8 mouse cellular contexts compared by ENCODE assay signal in the genomic region with DNA sequence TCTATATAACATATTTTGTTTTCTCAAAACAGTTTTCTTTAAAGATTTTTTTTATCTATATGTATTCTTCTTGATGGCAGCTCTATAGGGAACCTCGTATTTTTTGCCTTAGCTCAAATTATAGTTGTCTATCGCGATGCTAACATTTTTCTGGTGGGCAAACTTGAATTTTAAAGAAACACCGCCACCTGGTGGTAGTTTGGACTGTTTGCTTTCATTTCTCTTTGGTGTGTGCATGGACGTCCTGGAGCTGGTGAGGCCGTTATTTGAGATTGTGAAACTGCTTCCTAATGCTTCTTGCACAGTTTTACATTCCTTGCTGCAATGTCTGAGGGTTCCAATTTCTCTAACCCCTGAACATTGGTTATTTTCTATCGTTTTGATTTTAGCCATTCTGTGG. TPM values are rescaled to one million over a fixed set of nuclear protein-coding genes. Genes with fewer than 3 reads are reported as not detected.
DNase-seq lines count a peak whose midpoint lies in the region; ATAC-seq and TF ChIP-seq lines count a peak whose summit lies in the region.

No protein-coding gene starts in this region.

- ATAC-seq in liver, postnatal 0 days, result peak; percentile 79
- ATAC-seq in neural tube, embryonic 12.5 days (ENCODE audit: low FRiP score, low read depth), result 0 out of 2 replicates have a peak, but pooled peaks have one; percentile 25

- peak; percentile 75 for DNase-seq in CD4-positive helper T cell, adult 2 months (ENCODE audit: low read depth, low spot score)
- peak; percentile 85 for DNase-seq in adrenal gland, postnatal 14 days
- DNase-seq in embryo, embryonic 9.5 days (ENCODE audit: extremely low spot score), result peak; percentile 81
- DNase-seq in heart, embryonic 10.5 days (ENCODE audit: low spot score), result peak; percentile 75
- peak; percentile 76 to 81 for DNase-seq in kidney, postnatal 4 days
- peak; percentile 83 for DNase-seq in liver, postnatal 0 days
- DNase-seq in testis, postnatal 10 days (ENCODE audit: low spot score), result peak; percentile 80

- TF ChIP-seq CTCF in liver, postnatal 0 days (IDR thresholded peaks at IDR 0.05; ENCODE audit: low read depth), result peak; percentile 87

- 8% methylated on average over 7 of the region's 7 CpGs for WGBS in heart, embryonic 10.5 days
- 0% methylated on average over 7 of the region's 7 CpGs for WGBS in liver, postnatal 0 days (ENCODE audit: insufficient replicate concordance)
- 7% methylated on average over 7 of the region's 7 CpGs for WGBS in neural tube, embryonic 12.5 days

- H3K9me3 ChIP-seq in heart, embryonic 10.5 days, result no peaks in the 10 kb centered on the region
- H3K9me3 ChIP-seq in liver, postnatal 0 days (ENCODE audit: low read length), result no peaks in the 10 kb centered on the region
- peaks cover 3% of the 10 kb centered on the region; the same call in 1 of the 2 replicates for H3K9me3 ChIP-seq in neural tube, embryonic 12.5 days

- H3K4me3 ChIP-seq in heart, embryonic 10.5 days, result no peak overlapping the region
- no peak overlapping the region for H3K4me3 ChIP-seq in liver, postnatal 0 days (ENCODE audit: low read depth, low read length)
- H3K4me3 ChIP-seq in neural tube, embryonic 12.5 days, result no peak overlapping the region

- no peaks in the 10 kb centered on the region for H3K27me3 ChIP-seq in heart, embryonic 10.5 days (ENCODE audit: insufficient read depth, poor library complexity, severe bottlenecking)
- no peaks in the 10 kb centered on the region for H3K27me3 ChIP-seq in liver, postnatal 0 days (ENCODE audit: insufficient read depth, low read length)
- no peaks in the 10 kb centered on the region for H3K27me3 ChIP-seq in neural tube, embryonic 12.5 days (replicated peaks)

- no peak overlapping the region for H3K27ac ChIP-seq in heart, embryonic 10.5 days
- H3K27ac ChIP-seq in liver, postnatal 0 days (ENCODE audit: low read depth), result no peak overlapping the region
- H3K27ac ChIP-seq in neural tube, embryonic 12.5 days, result no peak overlapping the region

- H3K36me3 ChIP-seq in heart, embryonic 10.5 days, result no peaks in the 10 kb centered on the region
- no peaks in the 10 kb centered on the region for H3K36me3 ChIP-seq in liver, postnatal 0 days (replicated peaks; ENCODE audit: insufficient read depth, low read length)
- H3K36me3 ChIP-seq in neural tube, embryonic 12.5 days, result no peaks in the 10 kb centered on the region

- H3K9ac ChIP-seq in liver, postnatal 0 days (replicated peaks), result no peak overlapping the region
- no peak overlapping the region for H3K9ac ChIP-seq in neural tube, embryonic 12.5 days

- no peaks in the 10 kb centered on the region for H3K4me1 ChIP-seq in heart, embryonic 10.5 days
- H3K4me1 ChIP-seq in liver, postnatal 0 days (ENCODE audit: insufficient read depth), result peaks cover 3% of the 10 kb centered on the region; the same call in 1 of the 2 replicates
- no peaks in the 10 kb centered on the region for H3K4me1 ChIP-seq in neural tube, embryonic 12.5 days

- H3K4me2 ChIP-seq in liver, postnatal 0 days (ENCODE audit: low read depth, low read length), result no peak overlapping the region; the same call in 1 of the 2 replicates
- no peak overlapping the region for H3K4me2 ChIP-seq in neural tube, embryonic 12.5 days (replicated peaks)

- TF ChIP-seq EP300 in liver, postnatal 0 days (IDR thresholded peaks at IDR 0.05; ENCODE audit: low read depth), result 0 out of 2 replicates have a peak, but pooled peaks have one; percentile 17

RNA-seq across cellular contexts. Expression of a gene that starts 11.8 kb away (rescaled TPM):
- total RNA-seq in adrenal gland, postnatal 14 days (2021), result 135 and 145 TPM in 2 replicates
- polyA plus RNA-seq in heart, embryonic 10.5 days (2016; fragmentation: Nextera tagmentation; extraction: Ambion mirVana), result 27.6 and 32.5 TPM in 2 replicates
- 58.9 and 61.6 TPM in 2 replicates for polyA plus RNA-seq in liver, postnatal 0 days (2015; fragmentation: Nextera tagmentation; extraction: Ambion mirVana)
- 43.2 and 45.4 TPM in 2 replicates for polyA plus RNA-seq in neural tube, embryonic 12.5 days (2016; fragmentation: Nextera tagmentation; extraction: Ambion mirVana)

RNA-seq across cellular contexts. Expression of a gene that starts 20.4 kb away (rescaled TPM):
- total RNA-seq in adrenal gland, postnatal 14 days (2021), result 121 and 137 TPM in 2 replicates
- polyA plus RNA-seq in heart, embryonic 10.5 days (2016; fragmentation: Nextera tagmentation; extraction: Ambion mirVana), result 38.3 and 41.3 TPM in 2 replicates
- 35.6 and 36.3 TPM in 2 replicates for polyA plus RNA-seq in liver, postnatal 0 days (2015; fragmentation: Nextera tagmentation; extraction: Ambion mirVana)
- polyA plus RNA-seq in neural tube, embryonic 12.5 days (2016; fragmentation: Nextera tagmentation; extraction: Ambion mirVana), result 30.6 and 35.2 TPM in 2 replicates

RNA-seq across cellular contexts. Expression of a gene that starts 56.5 kb away (rescaled TPM):
- 17.2 and 18.0 TPM in 2 replicates for total RNA-seq in adrenal gland, postnatal 14 days (2021)
- polyA plus RNA-seq in heart, embryonic 10.5 days (2016; fragmentation: Nextera tagmentation; extraction: Ambion mirVana), result 31.0 and 37.3 TPM in 2 replicates
- polyA plus RNA-seq in liver, postnatal 0 days (2015; fragmentation: Nextera tagmentation; extraction: Ambion mirVana), result 5.4 and 5.5 TPM in 2 replicates
- 66.4 and 72.9 TPM in 2 replicates for polyA plus RNA-seq in neural tube, embryonic 12.5 days (2016; fragmentation: Nextera tagmentation; extraction: Ambion mirVana)
